Mouse (Mus musculus): Measurements from ENCODE around the gene Cbfa2t3. TPM values are rescaled to one million over a fixed set of nuclear protein-coding genes. Genes with fewer than 3 reads are reported as not detected.

Gene Cbfa2t3
- polyA plus RNA-seq, 1 experiment = 58.8 TPM

GRCm38 (mm10) chr8:122712411-122713156, 13.7 kb upstream of the Cbfa2t3 start:
- Histone ChIP-seq H3K4me1 (ENCODE audit: control insufficient read depth, insufficient read depth, low read length) (peaks cover 17% of the 10 kb centered on the region), H3K4me3 (replicated peaks; ENCODE audit: control insufficient read depth, low read depth, low read length) (no peak overlapping the region), H3K27ac (ENCODE audit: control insufficient read depth, insufficient read depth, low read depth, low read length, poor library complexity) (peak overlapping the region; percentile 4)
- 33% methylated on average over 12 of the region's 12 CpGs for WGBS
- TF ChIP-seq CTCF (IDR thresholded peaks at IDR 0.05; ENCODE audit: control insufficient read depth, insufficient read depth, low read length) (no peak), POLR2A (IDR thresholded peaks at IDR 0.05; ENCODE audit: borderline replicate concordance, control insufficient read depth, low read depth, low read length) (no peak)

DNA sequence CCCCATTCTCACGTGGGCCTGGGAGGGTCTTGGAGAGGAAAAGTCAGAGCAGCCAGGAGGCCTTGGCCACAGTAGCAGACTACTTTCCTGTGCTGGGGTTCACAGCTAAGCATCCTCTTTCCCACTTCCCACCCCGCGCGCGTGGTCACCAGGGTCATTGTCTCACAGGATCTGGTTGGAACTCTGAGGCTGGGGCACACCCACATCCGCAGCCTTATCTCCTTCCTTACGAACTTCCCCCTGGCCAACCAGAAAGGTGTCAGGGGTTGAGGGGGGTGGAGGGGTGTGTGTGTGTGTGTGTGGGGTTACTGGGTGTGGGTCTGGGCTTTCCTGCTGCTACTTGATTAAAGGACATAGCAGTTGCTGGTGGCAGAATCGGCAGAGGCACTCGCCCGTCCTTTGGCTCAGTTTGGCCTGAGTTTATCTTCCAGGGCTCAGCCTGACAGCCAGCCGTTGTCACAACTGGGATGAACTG, 13.0 kb upstream of the Cbfa2t3 start:
- 4% methylated on average over 11 of the region's 11 CpGs for WGBS
- Histone ChIP-seq H3K27ac (ENCODE audit: control insufficient read depth, insufficient read depth, low read depth, low read length, poor library complexity) (peak overlapping the region; percentile 4), H3K4me3 (replicated peaks; ENCODE audit: control insufficient read depth, low read depth, low read length) (no peak overlapping the region), H3K4me1 (ENCODE audit: control insufficient read depth, insufficient read depth, low read length) (peaks cover 15% of the 10 kb centered on the region)
- TF ChIP-seq CTCF (IDR thresholded peaks at IDR 0.05; ENCODE audit: control insufficient read depth, insufficient read depth, low read length) = no peak
- no peak for TF ChIP-seq POLR2A (IDR thresholded peaks at IDR 0.05; ENCODE audit: borderline replicate concordance, control insufficient read depth, low read depth, low read length)

DNA sequence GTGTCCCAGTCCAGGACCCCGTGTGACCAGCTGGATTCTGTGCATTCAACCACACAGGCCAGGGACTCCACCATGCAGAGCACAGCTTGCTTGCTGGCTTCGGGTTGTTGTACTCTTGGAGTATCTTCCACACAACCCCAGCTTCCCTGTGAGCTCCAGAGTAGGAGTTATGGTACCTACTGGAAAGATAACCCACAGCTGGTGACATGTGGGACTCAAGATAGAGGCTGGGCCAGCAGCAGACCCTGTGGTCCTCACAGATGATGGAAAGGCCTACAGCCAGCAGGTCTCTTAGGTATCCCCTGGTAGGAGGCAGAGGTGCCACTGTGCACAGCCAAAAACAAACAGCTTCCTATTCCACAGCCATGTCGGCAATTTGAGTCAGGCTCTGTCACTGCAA, 12.6 kb upstream of the Cbfa2t3 start:
- TF ChIP-seq POLR2A (IDR thresholded peaks at IDR 0.05; ENCODE audit: borderline replicate concordance, control insufficient read depth, low read depth, low read length) = no peak

GRCm38 (mm10) chr8:122709340-122710111, 10.6 kb upstream of the Cbfa2t3 start:
- TF ChIP-seq CTCF (IDR thresholded peaks at IDR 0.05; ENCODE audit: control insufficient read depth, insufficient read depth, low read length) (no peak), POLR2A (IDR thresholded peaks at IDR 0.05; ENCODE audit: borderline replicate concordance, control insufficient read depth, low read depth, low read length) (no peak)
- peaks cover 15% of the 10 kb centered on the region for H3K4me1 ChIP-seq (ENCODE audit: control insufficient read depth, insufficient read depth, low read length)
- H3K27ac ChIP-seq (ENCODE audit: control insufficient read depth, insufficient read depth, low read depth, low read length, poor library complexity) = 0 out of 2 replicates have a peak overlapping the region, but pooled peaks have one; percentile 25
- 69% methylated on average over 26 of the region's 26 CpGs for WGBS
- H3K4me3 ChIP-seq (replicated peaks; ENCODE audit: control insufficient read depth, low read depth, low read length) = no peak overlapping the region

More for the DNA sequence above, 12.6 kb upstream of the Cbfa2t3 start:
- WGBS = 22% methylated on average over 3 of the region's 3 CpGs
- Histone ChIP-seq H3K4me1 (ENCODE audit: control insufficient read depth, insufficient read depth, low read length) (peaks cover 15% of the 10 kb centered on the region), H3K27ac (ENCODE audit: control insufficient read depth, insufficient read depth, low read depth, low read length, poor library complexity) (no peak overlapping the region), H3K4me3 (replicated peaks; ENCODE audit: control insufficient read depth, low read depth, low read length) (no peak overlapping the region)

GRCm38 (mm10) chr8:122707184-122707583, 8.3 kb upstream of the Cbfa2t3 start:
- 57% methylated on average over 4 of the region's 4 CpGs for whole genome bisulfite sequencing
- TF ChIP-seq CTCF (IDR thresholded peaks at IDR 0.05; ENCODE audit: control insufficient read depth, insufficient read depth, low read length) (no peak), POLR2A (IDR thresholded peaks at IDR 0.05; ENCODE audit: borderline replicate concordance, control insufficient read depth, low read depth, low read length) (no peak)
- Histone ChIP-seq H3K27ac (ENCODE audit: control insufficient read depth, insufficient read depth, low read depth, low read length, poor library complexity) (no peak overlapping the region), H3K4me3 (replicated peaks; ENCODE audit: control insufficient read depth, low read depth, low read length) (no peak overlapping the region), H3K4me1 (ENCODE audit: control insufficient read depth, insufficient read depth, low read length) (peaks cover 18% of the 10 kb centered on the region)

GRCm38 (mm10) chr8:122705901-122706561, 7.1 kb upstream of the Cbfa2t3 start:
- TF ChIP-seq POLR2A (IDR thresholded peaks at IDR 0.05; ENCODE audit: borderline replicate concordance, control insufficient read depth, low read depth, low read length) (no peak), CTCF (IDR thresholded peaks at IDR 0.05; ENCODE audit: control insufficient read depth, insufficient read depth, low read length) (no peak)
- no peak overlapping the region for H3K27ac ChIP-seq (ENCODE audit: control insufficient read depth, insufficient read depth, low read depth, low read length, poor library complexity)
- H3K4me1 ChIP-seq (ENCODE audit: control insufficient read depth, insufficient read depth, low read length) = peaks cover 18% of the 10 kb centered on the region
- WGBS = 74% methylated on average over 12 of the region's 12 CpGs
- no peak overlapping the region for H3K4me3 ChIP-seq (replicated peaks; ENCODE audit: control insufficient read depth, low read depth, low read length)

DNA sequence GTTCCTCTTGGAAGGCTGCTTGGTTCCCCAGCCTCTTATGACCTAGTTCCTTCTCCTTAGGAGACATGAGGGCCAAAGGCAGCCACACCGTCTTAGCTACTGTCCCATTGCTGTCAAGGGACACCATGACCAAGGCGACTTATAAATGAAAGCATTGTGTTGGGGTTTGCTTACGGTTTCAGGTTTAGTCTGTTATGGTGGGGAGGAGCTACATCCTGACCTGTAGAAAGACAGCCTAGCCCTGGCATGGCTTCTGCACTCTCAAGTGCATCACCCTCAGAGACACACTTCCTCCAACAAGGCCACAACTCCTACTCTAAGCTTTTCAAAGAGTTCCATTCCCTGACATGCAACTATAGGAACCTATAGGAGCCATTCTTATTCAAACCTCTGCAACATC, 5.7 kb upstream of the Cbfa2t3 start:
- TF ChIP-seq POLR2A (IDR thresholded peaks at IDR 0.05; ENCODE audit: borderline replicate concordance, control insufficient read depth, low read depth, low read length) = no peak
- TF ChIP-seq CTCF (IDR thresholded peaks at IDR 0.05; ENCODE audit: control insufficient read depth, insufficient read depth, low read length) = no peak
- Histone ChIP-seq H3K4me1 (ENCODE audit: control insufficient read depth, insufficient read depth, low read length) (peaks cover 19% of the 10 kb centered on the region), H3K4me3 (replicated peaks; ENCODE audit: control insufficient read depth, low read depth, low read length) (no peak overlapping the region), H3K27ac (ENCODE audit: control insufficient read depth, insufficient read depth, low read depth, low read length, poor library complexity) (peak overlapping the region; percentile 22; the same call in 1 of the 2 replicates)
- 65% methylated on average over 3 of the region's 3 CpGs for WGBS

GRCm38 (mm10) chr8:122702957-122703356, 4.0 kb upstream of the Cbfa2t3 start:
- WGBS = 41% methylated on average over 6 of the region's 6 CpGs
- Histone ChIP-seq H3K4me1 (ENCODE audit: control insufficient read depth, insufficient read depth, low read length) (peaks cover 20% of the 10 kb centered on the region), H3K4me3 (replicated peaks; ENCODE audit: control insufficient read depth, low read depth, low read length) (no peak overlapping the region), H3K27ac (ENCODE audit: control insufficient read depth, insufficient read depth, low read depth, low read length, poor library complexity) (peak overlapping the region; percentile 82)
- no peak for TF ChIP-seq CTCF (IDR thresholded peaks at IDR 0.05; ENCODE audit: control insufficient read depth, insufficient read depth, low read length)
- no peak for TF ChIP-seq POLR2A (IDR thresholded peaks at IDR 0.05; ENCODE audit: borderline replicate concordance, control insufficient read depth, low read depth, low read length)
